Mouse (Mus musculus) kidney, postnatal 0 days (tissue): ENCODE measurements around the gene Olfr434. TPM values are rescaled to one million over a fixed set of nuclear protein-coding genes. Genes with fewer than 3 reads are reported as not detected.
"Not testable (repeated sequence)": the region's sequence is repeated elsewhere in the genome, so short reads cannot be mapped to it uniquely, and the experiment has no call there.

ENCODE experiments used
- ATAC-seq: fragments of 200-750 bp; cut with Nextera tagmentation; replicated peaks from 2 replicates; pipeline ENCODE4 v1.8.0; 2017; ENCODE audit warnings: low read depth, moderate number of reproducible peaks, moderate TSS enrichment, moderate library complexity; ENCODE audit not compliant: low FRiP score
- DNase-seq: peaks from one replicate; pipeline ENCODE4 v3.0.0-alpha.2; 2016; ENCODE audit warnings: low spot score
- H3K27ac ChIP-seq: fragments of 300-500 bp; sonication (generic); 2 replicates; pipeline ENCODE4 v1.5.1; 2014; ENCODE audit warnings: mild to moderate bottlenecking
- H3K27me3 ChIP-seq: fragments of 300-500 bp; sonication (generic); 2 replicates; pipeline ENCODE4 v1.6.1; 2014; ENCODE audit warnings: low read length, mixed read lengths; ENCODE audit not compliant: insufficient read depth
- H3K36me3 ChIP-seq: fragments of 300-500 bp; sonication (generic); 2 replicates; pipeline ENCODE4 v1.6.1; 2014; ENCODE audit warnings: low read length, mixed read lengths; ENCODE audit not compliant: insufficient read depth
- H3K4me1 ChIP-seq: fragments of 300-500 bp; sonication (generic); replicated peaks from 2 replicates; pipeline ENCODE4 v1.6.1; 2014; ENCODE audit warnings: antibody characterized with exemption, low read length, mixed read lengths; ENCODE audit not compliant: insufficient read depth
- H3K4me2 ChIP-seq: fragments of 300-500 bp; sonication (generic); 2 replicates; pipeline ENCODE4 v1.6.1; 2014; ENCODE audit warnings: mild to moderate bottlenecking, low read length, moderate library complexity, mixed read lengths
- H3K4me3 ChIP-seq: fragments of 300-500 bp; sonication (generic); replicated peaks from 2 replicates; pipeline ENCODE4 v1.5.1; 2014; ENCODE audit warnings: low read depth, low read length
- H3K9ac ChIP-seq: fragments of 300-500 bp; sonication (generic); 2 replicates; pipeline ENCODE4 v1.6.1; 2014; ENCODE audit warnings: low read depth, low read length
- H3K9me3 ChIP-seq: fragments of 300-500 bp; sonication (generic); replicated peaks from 2 replicates; pipeline ENCODE4 v1.6.1; 2016; ENCODE audit warnings: low read length, inconsistent platforms, mixed read lengths
- CTCF ChIP-seq: IDR thresholded peaks from 2 replicates; pipeline ENCODE4 v1.5.1; 2016; ENCODE audit warnings: antibody characterized with exemption, low read depth, mild to moderate bottlenecking, moderate library complexity
- WGBS: fragments of 180-500 bp; shearing (Covaris S2); extraction: QIAGEN DNeasy Blood & Tissue Kit; methylation state at CpG from one replicate; pipeline ENCODE4 v1.1.7; 2014; 5-methylcytosine and 5-hydroxymethylcytosine counted together
- polyA plus RNA-seq: library from polyadenylated mRNA; unstranded; fragments of >200 nt; fragmentation: Nextera tagmentation; extraction: Ambion mirVana; gene quantifications from 2 replicates; pipeline ENCODE4 v1.2.1, GENCODE M21; 2015

Olfr434 gene
- polyA plus RNA-seq: not detected in 2 replicates

DNA sequence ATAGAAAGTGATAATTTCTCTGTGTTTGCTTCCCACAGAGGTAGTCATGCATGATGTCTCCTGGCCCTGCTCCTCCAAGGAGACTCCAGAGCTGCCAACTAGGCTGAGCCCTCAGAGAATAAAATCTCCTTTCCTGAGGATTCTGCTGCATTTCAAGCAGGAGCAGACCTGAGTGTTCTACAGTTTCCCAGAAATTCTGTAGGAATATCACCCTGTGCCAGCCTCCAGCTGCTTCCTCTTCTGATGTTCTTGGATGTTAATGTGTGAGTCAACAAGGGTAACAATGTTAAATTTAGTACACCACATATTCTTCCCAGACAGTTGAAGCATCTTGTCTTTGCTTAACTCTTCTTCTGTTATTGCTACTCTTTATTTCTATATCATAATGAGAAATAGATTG lies at the start of gene Olfr434:
TSS of gene Olfr434 (plus strand) at position 149 of the 400 bp plus-strand sequence.
- H3K27me3 ChIP-seq, H3K27ac ChIP-seq, DNase-seq, ATAC-seq, H3K4me1 ChIP-seq, H3K4me2 ChIP-seq, H3K36me3 ChIP-seq, H3K9me3 ChIP-seq, H3K4me3 ChIP-seq, H3K9ac ChIP-seq: not testable (repeated sequence)

DNA sequence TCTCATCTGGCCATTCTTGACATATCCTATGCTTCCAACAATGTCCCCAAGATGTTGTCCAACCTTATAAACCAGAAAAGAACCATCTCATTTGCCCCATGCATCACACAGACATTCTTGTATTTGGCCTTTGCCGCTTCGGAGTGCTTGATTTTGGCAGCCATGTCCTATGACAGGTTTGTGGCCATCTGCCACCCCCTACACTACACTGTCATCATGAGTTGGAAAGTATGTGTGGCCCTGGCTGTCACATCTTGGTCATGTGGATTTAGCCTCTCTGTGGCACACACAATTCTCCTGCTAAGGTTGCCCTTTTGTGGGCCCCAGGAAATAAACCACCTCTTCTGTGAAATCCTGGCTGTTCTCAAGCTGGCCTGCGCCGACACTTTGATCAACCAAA lies 45.6 kb upstream of the Olfr434 start:
- Histone ChIP-seq H3K4me2 (no peak overlapping the region), H3K4me3 (no peak overlapping the region), H3K36me3 (no peaks in the 10 kb centered on the region), H3K9ac (no peak overlapping the region), H3K4me1 (no peaks in the 10 kb centered on the region), H3K9me3 (no peaks in the 10 kb centered on the region), H3K27me3 (no peaks in the 10 kb centered on the region), H3K27ac (no peak overlapping the region)
- TF ChIP-seq CTCF: no peak
- 90% methylated on average over 4 of the region's 4 CpGs for WGBS
- DNase-seq (no peak), ATAC-seq (no peak)

DNA sequence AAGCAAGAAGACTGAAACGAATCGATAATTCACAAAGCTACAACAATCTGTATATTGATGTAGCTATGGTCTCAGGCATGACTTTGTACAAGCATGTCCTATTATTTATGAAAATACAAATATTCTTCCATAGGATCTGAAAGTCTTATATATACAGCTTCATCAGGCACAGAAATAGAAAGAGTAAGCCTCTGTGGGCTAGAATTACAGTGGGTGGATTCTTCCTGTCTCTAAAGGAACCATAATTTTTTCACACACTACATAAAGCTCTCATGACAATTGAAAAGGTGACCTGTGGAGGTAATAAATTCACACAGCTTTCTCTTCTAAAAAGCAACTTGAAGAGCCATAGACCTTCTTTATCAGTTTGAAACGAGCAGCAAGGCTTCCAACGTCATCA lies 41.0 kb upstream of the Olfr434 start, which contains the start of gene Olfr13:
TSS of gene Olfr13 (plus strand) at position 301 of the 400 bp plus-strand sequence.
- DNase-seq: no peak
- WGBS: 50% methylated on average over 4 of the region's 4 CpGs
- H3K4me1 ChIP-seq: no peaks in the 10 kb centered on the region
- no peak within 1 kb of the TSS for H3K4me2 ChIP-seq
- H3K9ac ChIP-seq: no peak within 1 kb of the TSS
- ATAC-seq: no peak
- no peaks in the 10 kb centered on the region for H3K27me3 ChIP-seq
- no peak within 1 kb of the TSS for H3K27ac ChIP-seq
- H3K36me3 ChIP-seq: no peaks in the 10 kb centered on the region
- no peaks in the 10 kb centered on the region for H3K9me3 ChIP-seq
- TF ChIP-seq CTCF: no peak
- H3K4me3 ChIP-seq: no peak within 1 kb of the TSS

DNA sequence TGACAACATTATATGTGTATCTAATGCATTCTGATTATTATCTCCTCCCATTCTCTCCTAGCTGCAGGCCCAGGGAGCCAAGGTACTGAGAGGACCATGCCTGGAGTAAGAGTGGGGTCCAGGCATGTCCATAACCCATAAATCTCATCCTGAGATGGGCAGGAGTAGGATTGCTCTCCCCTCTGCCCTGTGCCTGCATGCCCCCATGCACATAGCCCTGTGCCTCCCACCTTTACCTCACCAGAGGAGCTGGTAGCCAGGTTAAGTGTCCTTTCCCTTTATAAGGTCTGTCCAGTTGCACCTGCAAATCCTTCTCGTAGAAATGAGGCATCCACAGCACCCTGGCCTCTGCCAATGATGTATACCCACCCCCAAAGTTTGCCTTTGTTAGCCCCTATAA lies 34.7 kb upstream of the Olfr434 start:
- no peak for TF ChIP-seq CTCF
- Histone ChIP-seq H3K4me2 (no peak overlapping the region), H3K27ac (no peak overlapping the region), H3K27me3 (no peaks in the 10 kb centered on the region), H3K36me3 (no peaks in the 10 kb centered on the region), H3K4me1 (no peaks in the 10 kb centered on the region), H3K4me3 (no peak overlapping the region), H3K9me3 (no peaks in the 10 kb centered on the region), H3K9ac (no peak overlapping the region)
- 76% methylated on average over 1 of the region's 1 CpGs for WGBS
- DNase-seq: no peak
- ATAC-seq: no peak

DNA sequence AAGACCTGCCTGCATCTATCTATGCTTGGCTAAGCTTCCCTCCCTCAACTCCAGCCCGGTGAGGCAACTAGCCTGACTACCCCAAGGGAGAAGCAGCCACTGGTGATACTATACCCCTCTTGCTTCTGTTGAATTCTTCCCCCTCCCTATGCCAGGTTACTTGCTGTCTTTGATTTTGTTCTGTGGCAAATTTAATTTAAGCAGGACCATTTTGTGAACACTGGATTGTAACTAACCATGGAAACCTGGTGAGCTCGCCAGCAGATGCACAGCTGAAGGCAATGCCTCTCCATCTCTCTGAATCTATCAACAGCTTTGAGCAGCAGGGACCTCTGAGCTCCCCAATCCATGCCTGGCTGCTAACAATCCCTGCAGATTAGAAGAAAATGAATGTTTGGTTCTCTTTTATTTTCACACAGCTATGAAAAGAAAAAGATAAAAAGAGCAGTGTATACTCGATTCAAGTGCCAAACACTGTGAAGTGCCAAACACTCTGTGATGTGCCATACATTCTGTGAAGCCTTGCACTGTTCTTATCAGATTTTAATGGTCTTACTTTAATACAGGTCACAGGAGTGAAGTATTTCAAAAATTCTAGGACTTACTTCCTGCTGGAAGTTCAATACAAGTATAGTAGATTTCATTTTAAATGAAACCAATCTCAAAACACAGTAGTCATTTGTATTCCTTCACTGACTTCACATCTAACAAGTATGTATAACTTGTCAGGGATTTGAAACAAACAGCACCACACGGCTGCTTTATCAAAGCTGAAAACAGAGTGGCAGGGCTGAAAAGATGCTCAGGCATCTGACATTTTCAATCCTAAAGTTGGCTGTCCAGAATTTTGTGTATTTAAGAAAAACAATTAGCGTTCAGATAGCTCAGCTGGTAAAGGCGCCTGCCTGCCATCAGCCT lies 34.0 kb upstream of the Olfr434 start:
- Histone ChIP-seq H3K27ac (no peak overlapping the region), H3K9me3 (no peaks in the 10 kb centered on the region), H3K4me3 (no peak overlapping the region), H3K27me3 (no peaks in the 10 kb centered on the region), H3K4me1 (no peaks in the 10 kb centered on the region), H3K4me2 (no peak overlapping the region), H3K36me3 (no peaks in the 10 kb centered on the region), H3K9ac (no peak overlapping the region)
- ATAC-seq (no peak), DNase-seq (no peak)
- 64% methylated on average over 6 of the region's 6 CpGs for WGBS
- TF ChIP-seq CTCF: no peak

DNA sequence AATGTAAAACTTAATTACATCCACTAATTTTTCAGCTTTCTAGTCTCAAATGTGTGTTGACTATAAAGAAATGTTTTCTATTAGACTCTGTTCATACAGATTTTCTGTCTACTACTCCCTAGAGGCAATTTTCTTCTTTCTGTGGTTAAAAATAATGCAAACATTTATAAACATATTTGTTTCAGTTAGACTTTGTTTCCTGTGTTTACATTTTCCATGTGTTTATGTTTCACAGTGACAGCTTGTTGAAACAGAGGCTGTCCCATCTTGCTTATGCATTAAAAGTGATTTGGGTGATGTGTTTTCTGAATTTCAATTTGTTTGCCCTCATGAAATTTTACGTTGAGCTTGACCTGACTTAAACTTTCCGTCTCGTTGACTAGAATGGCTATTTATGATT lies 21.8 kb upstream of the Olfr434 start:
- H3K4me1 ChIP-seq: no peaks in the 10 kb centered on the region
- ATAC-seq (no peak), DNase-seq (no peak)
- no peak overlapping the region for H3K9ac ChIP-seq
- no peaks in the 10 kb centered on the region for H3K9me3 ChIP-seq
- H3K27me3 ChIP-seq: no peaks in the 10 kb centered on the region
- H3K4me3 ChIP-seq: no peak overlapping the region
- TF ChIP-seq CTCF: no peak
- no peak overlapping the region for H3K27ac ChIP-seq
- H3K36me3 ChIP-seq: no peaks in the 10 kb centered on the region
- WGBS: 71% methylated on average over 3 of the region's 3 CpGs
- H3K4me2 ChIP-seq: no peak overlapping the region

DNA sequence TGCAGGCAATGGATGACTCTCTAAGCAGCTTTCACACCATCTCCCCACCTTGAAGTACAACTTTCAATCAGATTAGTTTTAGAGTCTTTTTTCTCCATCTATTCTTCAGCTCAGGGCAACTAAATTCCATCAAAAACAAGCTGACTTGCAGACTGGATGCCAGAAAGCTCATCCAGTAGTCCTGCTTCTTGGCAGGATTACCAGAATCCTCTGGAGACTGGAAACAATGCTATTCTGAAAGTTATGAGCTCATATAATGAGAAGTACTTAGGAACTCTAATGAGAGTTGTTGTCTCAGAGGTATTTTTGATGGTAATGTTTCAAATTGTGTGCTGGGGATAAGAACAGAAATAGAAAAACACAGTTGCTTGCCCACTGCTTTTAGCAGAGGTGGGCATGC lies 16.0 kb upstream of the Olfr434 start, which contains the start of gene Olfr435:
TSS of gene Olfr435 (plus strand) at position 366 of the 400 bp plus-strand sequence.
- no peak within 1 kb of the TSS for H3K27ac ChIP-seq
- ATAC-seq (no peak), DNase-seq (no peak)
- H3K4me1 ChIP-seq: no peaks in the 10 kb centered on the region
- no peak for TF ChIP-seq CTCF
- H3K9me3 ChIP-seq: no peaks in the 10 kb centered on the region
- H3K36me3 ChIP-seq: no peaks in the 10 kb centered on the region
- H3K4me2 ChIP-seq: no peak within 1 kb of the TSS
- no peak within 1 kb of the TSS for H3K9ac ChIP-seq
- no peaks in the 10 kb centered on the region for H3K27me3 ChIP-seq
- H3K4me3 ChIP-seq: no peak within 1 kb of the TSS
